Mouse (Mus musculus) liver, embryonic 14.5 days (tissue): ENCODE measurements around the gene Steap4.

Experiments
- CTCF ChIP-seq: IDR thresholded peaks from 2 replicates; pipeline ENCODE4 v1.5.1; 2016; ENCODE audit warnings: antibody characterized with exemption, low read depth, control low read depth
- EP300 ChIP-seq: IDR thresholded peaks from 2 replicates; pipeline ENCODE4 v1.6.1; 2016; ENCODE audit warnings: antibody characterized with exemption, low read depth

- no peak for TF ChIP-seq EP300
- TF ChIP-seq CTCF = no peak
Measured at GRCm38 (mm10) chr5:7997086-7997485, 36.8 kb downstream of the Steap4 start.
